Mouse (Mus musculus) myocyte (in vitro differentiated cells): ENCODE results near the gene Tecpr1.

Source experiments
- E2F4 ChIP-seq: IDR thresholded peaks from one replicate; pipeline ENCODE4 v1.6.1; 2011; ENCODE audit warnings: mild to moderate bottlenecking, control low read depth, moderate library complexity; ENCODE audit not compliant: insufficient read depth
- MYOD1 ChIP-seq, 3 experiments: IDR thresholded peaks; one replicate each; pipeline ENCODE4 v1.6.1; 2011; ENCODE audit warnings: control low read depth in 2 of 3, low read depth in 2 of 3, mild to moderate bottlenecking in 2 of 3, moderate library complexity in 1 of 3; ENCODE audit not compliant: insufficient read length in 2 of 3, control insufficient read depth in 1 of 3
- POLR2A ChIP-seq: IDR thresholded peaks from one replicate; pipeline ENCODE4 v1.6.1; 2011; ENCODE audit warnings: low read depth, mild to moderate bottlenecking, control low read depth, moderate library complexity; ENCODE audit not compliant: insufficient read length
- TCF12 ChIP-seq: IDR thresholded peaks from one replicate; pipeline ENCODE4 v1.6.1; 2011; ENCODE audit warnings: mild to moderate bottlenecking, control low read depth; ENCODE audit not compliant: poor library complexity, insufficient read depth, severe bottlenecking

DNA sequence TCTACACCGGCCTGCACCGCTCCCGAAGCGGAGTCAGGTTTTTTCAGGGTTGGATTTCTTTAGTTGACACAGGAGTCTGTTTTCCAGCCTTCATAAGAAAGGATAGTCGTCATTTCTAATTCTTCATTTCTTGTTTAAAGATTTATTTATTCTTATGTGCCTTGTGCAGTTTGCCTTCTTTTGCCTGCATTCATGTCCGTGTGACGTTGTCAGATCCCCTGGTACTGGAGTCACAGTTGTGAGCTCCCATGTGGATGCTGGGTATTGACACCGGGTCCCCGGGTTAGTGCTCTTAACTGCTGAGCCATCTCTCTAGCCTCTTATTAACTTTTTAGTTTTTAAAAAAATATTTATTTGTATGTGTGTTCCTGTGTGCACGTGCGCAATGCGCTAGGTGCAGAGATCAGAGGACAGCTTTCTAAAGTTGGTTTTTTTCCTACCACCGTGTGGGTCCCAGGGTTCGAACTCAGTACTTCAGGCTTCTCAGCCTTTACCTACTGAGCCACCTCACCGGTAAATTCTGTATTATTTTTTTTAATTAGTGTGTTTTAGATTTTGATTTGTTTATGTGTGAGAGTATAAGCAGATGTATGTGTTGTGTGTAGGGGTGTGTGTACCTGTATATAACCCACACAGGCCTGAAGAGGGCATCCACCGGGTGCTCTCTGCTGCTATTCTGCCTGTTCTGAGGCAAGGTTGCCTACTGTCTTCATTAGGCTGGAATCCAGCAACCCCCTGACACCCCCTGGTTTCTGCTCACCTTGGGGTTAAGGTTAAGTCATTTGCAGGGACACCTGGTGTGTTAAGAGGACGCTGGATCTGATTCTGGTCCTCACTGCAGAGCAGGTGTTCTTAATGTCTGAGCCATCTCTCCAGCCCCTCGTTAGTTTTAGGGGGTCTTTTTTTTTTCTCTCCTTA, 743 bp upstream of the Tecpr1 start:
- TF ChIP-seq POLR2A (no peak), E2F4 (no peak), TCF12 (no peak), MYOD1 (IDR thresholded peaks at IDR 0.05; ENCODE audit: control insufficient read depth in 1 of 3, insufficient read length in 2 of 3, low read depth in 2 of 3) (no peak)
